In the genomic region with DNA sequence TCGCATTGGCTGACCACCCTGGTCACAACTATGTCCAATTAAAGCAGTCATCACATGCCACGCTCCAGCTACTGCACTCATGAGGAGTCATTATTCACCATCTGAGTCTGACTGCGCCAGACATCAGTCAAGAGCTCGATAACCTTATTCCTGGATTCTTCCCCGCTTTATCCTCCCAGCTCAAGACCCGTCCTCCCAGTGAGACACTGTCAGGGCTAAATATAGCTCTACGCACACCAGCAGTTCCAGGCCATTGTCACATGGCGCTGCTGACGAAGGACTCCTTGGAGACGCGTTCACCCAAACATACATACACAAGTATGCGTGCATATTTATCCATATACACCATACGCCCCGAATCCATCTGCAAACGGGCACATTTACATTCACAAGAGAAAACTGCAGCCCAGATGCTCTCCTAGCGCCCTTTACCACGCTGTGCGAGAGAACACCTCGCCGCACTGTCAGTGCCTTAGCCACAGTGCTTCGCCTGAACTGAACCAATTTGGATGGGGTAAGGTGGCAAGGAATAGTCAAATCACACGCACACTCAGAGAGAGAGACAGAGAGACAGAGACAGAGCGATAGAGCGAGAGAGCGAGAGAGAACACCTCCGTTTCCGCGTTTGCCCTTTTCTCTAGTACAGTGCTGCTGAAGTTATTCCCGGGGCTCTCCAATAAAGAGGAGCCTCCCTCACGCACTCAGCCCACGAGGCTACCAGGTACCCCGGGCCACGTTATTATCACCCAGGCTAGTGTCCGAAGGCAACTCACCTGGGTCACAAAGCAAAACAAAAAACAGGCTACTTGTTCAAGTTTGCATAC, we compare ENCODE assay signal across 9 mouse cellular contexts.
DNase-seq lines count a peak whose midpoint lies in the region; ATAC-seq and TF ChIP-seq lines count a peak whose summit lies in the region.
"Had no signal": no experiment of that assay in that cellular context is flagged by ENCODE, and none has a peak within 500 bp of the region (broad histone marks: within the 10 kb centered on the region; RNA-seq: fewer than 3 reads in every experiment).

No protein-coding gene starts in this region.

- TF ChIP-seq CTCF in ES-Bruce4 (IDR thresholded peaks at IDR 0.05; ENCODE audit: low read depth, low read length), result no peak
- TF ChIP-seq CTCF in midbrain, postnatal 0 days (IDR thresholded peaks at IDR 0.05), result no peak

- no peak for TF ChIP-seq EP300 in ES-Bruce4 (IDR thresholded peaks at IDR 0.05; ENCODE audit: insufficient read depth, low read depth, low read length)

- peak; percentile 14 to 25 for DNase-seq in cerebellum, postnatal 10 days
- no peak for DNase-seq in cerebellum, adult 9-10 months
- DNase-seq in forebrain, embryonic 11.5 days (ENCODE audit: low spot score), result no peak
- peak; percentile 8 for DNase-seq in heart, postnatal 25 days (ENCODE audit: low spot score)
- DNase-seq in limb, embryonic 14.5 days (ENCODE audit: low spot score), result no peak
- peak; percentile 46 for DNase-seq in midbrain, postnatal 0 days (ENCODE audit: low spot score)
- no peak for DNase-seq in T-cell, adult 2 months (ENCODE audit: low spot score)

- no peaks in the 10 kb centered on the region for H3K4me1 ChIP-seq in ES-Bruce4 (ENCODE audit: control insufficient read depth, insufficient read depth, low read length)
- peaks cover 10% of the 10 kb centered on the region for H3K4me1 ChIP-seq in forebrain, embryonic 11.5 days (replicated peaks; ENCODE audit: control insufficient read depth, insufficient read depth, low read length)
- peaks cover 17% of the 10 kb centered on the region; the same call in 1 of the 2 replicates for H3K4me1 ChIP-seq in limb, embryonic 14.5 days (ENCODE audit: control insufficient read depth, insufficient read depth, low read length)
- peaks cover 3% of the 10 kb centered on the region; the same call in 1 of the 2 replicates for H3K4me1 ChIP-seq in midbrain, postnatal 0 days (ENCODE audit: insufficient read depth, low read length)

- H3K4me3 ChIP-seq in ES-Bruce4 (ENCODE audit: low read depth, low read length), result peak overlapping the region; percentile 51
- H3K4me3 ChIP-seq in forebrain, embryonic 11.5 days (ENCODE audit: low read depth, low read length), result peak overlapping the region; percentile 65
- H3K4me3 ChIP-seq in limb, embryonic 14.5 days (replicated peaks; ENCODE audit: low read length), result peak overlapping the region; percentile 68
- peak overlapping the region; percentile 76 for H3K4me3 ChIP-seq in midbrain, postnatal 0 days (ENCODE audit: low read depth, low read length)

- no peaks in the 10 kb centered on the region for H3K27me3 ChIP-seq in ES-Bruce4 (ENCODE audit: control insufficient read depth, insufficient read depth, low read length, poor library complexity, severe bottlenecking)
- peaks cover 7% of the 10 kb centered on the region; the same call in 1 of the 2 replicates for H3K27me3 ChIP-seq in forebrain, embryonic 11.5 days (ENCODE audit: control insufficient read depth, insufficient read depth, low read length)
- no peaks in the 10 kb centered on the region for H3K27me3 ChIP-seq in limb, embryonic 14.5 days (ENCODE audit: control insufficient read depth, insufficient read depth, low read length)
- H3K27me3 ChIP-seq in midbrain, postnatal 0 days (ENCODE audit: insufficient read depth, low read length), result no peaks in the 10 kb centered on the region

- peak overlapping the region; percentile 82 for H3K4me2 ChIP-seq in forebrain, embryonic 11.5 days (ENCODE audit: low read depth, low read length, severe bottlenecking)
- H3K4me2 ChIP-seq in limb, embryonic 14.5 days (replicated peaks; ENCODE audit: low read depth, low read length, severe bottlenecking), result peak overlapping the region; percentile 90
- peak overlapping the region; percentile 82 for H3K4me2 ChIP-seq in midbrain, postnatal 0 days (ENCODE audit: low read depth, low read length, poor library complexity, severe bottlenecking)

- no peaks in the 10 kb centered on the region for H3K9me3 ChIP-seq in ES-Bruce4 (replicated peaks; ENCODE audit: control insufficient read depth, insufficient read depth, low read length, poor library complexity, severe bottlenecking)
- H3K9me3 ChIP-seq in forebrain, embryonic 11.5 days (ENCODE audit: control insufficient read depth, low read length), result no peaks in the 10 kb centered on the region
- no peaks in the 10 kb centered on the region for H3K9me3 ChIP-seq in limb, embryonic 14.5 days (ENCODE audit: control insufficient read depth, low read length)
- no peaks in the 10 kb centered on the region for H3K9me3 ChIP-seq in midbrain, postnatal 0 days (ENCODE audit: low read length)

- intact Hi-C loops in heart, postnatal 25 days (cut with DNase I), result loop anchor here (5.0 kb wide), 2 partner anchors 96 to 786 kb away; a partner anchor contains a TSS

- no peak for TF ChIP-seq POLR2A in ES-Bruce4 (IDR thresholded peaks at IDR 0.05; ENCODE audit: insufficient read depth, low read length)
- TF ChIP-seq POLR2A in limb, embryonic 14.5 days (IDR thresholded peaks at IDR 0.05; ENCODE audit: borderline replicate concordance, extremely low read depth, insufficient read depth, insufficient read length), result no peak

- peak overlapping the region; percentile 47 for H3K9ac ChIP-seq in ES-Bruce4 (ENCODE audit: low read depth, poor library complexity, severe bottlenecking)
- H3K9ac ChIP-seq in forebrain, embryonic 11.5 days (ENCODE audit: low read length), result peak overlapping the region; percentile 72
- peak overlapping the region; percentile 66 for H3K9ac ChIP-seq in limb, embryonic 14.5 days (ENCODE audit: low read depth, low read length, severe bottlenecking)
- peak overlapping the region; percentile 64; the same call in 1 of the 2 replicates for H3K9ac ChIP-seq in midbrain, postnatal 0 days (replicated peaks; ENCODE audit: low read length, poor library complexity, severe bottlenecking)

- H3K27ac ChIP-seq in ES-Bruce4 (ENCODE audit: insufficient read depth, low read length), result no peak overlapping the region
- no peak overlapping the region for H3K27ac ChIP-seq in forebrain, embryonic 11.5 days (ENCODE audit: low read depth, low read length)
- no peak overlapping the region for H3K27ac ChIP-seq in limb, embryonic 14.5 days (replicated peaks; ENCODE audit: low read depth, low read length)
- peak overlapping the region; percentile 51 for H3K27ac ChIP-seq in midbrain, postnatal 0 days (ENCODE audit: low read depth, low read length)

- no peak for ATAC-seq in forebrain, embryonic 11.5 days (replicated peaks; ENCODE audit: low FRiP score)
- no peak for ATAC-seq in limb, embryonic 14.5 days (ENCODE audit: low FRiP score, low read depth)
- no peak; the same call in 1 of the 2 replicates for ATAC-seq in midbrain, postnatal 0 days (ENCODE audit: low FRiP score)

- no peaks in the 10 kb centered on the region for H3K36me3 ChIP-seq in ES-Bruce4 (ENCODE audit: control insufficient read depth, insufficient read depth, low read length, poor library complexity, severe bottlenecking)
- no peaks in the 10 kb centered on the region for H3K36me3 ChIP-seq in forebrain, embryonic 11.5 days (ENCODE audit: control insufficient read depth, insufficient read depth, low read length)
- no peaks in the 10 kb centered on the region for H3K36me3 ChIP-seq in limb, embryonic 14.5 days (ENCODE audit: control insufficient read depth, insufficient read depth, low read length)
- H3K36me3 ChIP-seq in midbrain, postnatal 0 days (ENCODE audit: insufficient read depth, low read length), result no peaks in the 10 kb centered on the region
- H3K36me3 ChIP-seq: G1E had no signal

- 5% methylated on average over 34 of the region's 34 CpGs for WGBS in forebrain, embryonic 11.5 days
- WGBS in limb, embryonic 14.5 days, result 3% methylated on average over 34 of the region's 34 CpGs
- 2% methylated on average over 34 of the region's 34 CpGs for WGBS in midbrain, postnatal 0 days

Comparison
In these comparisons a context has a peak if more than half of its experiments do, and no peak if none do; other contexts are left out.
1. DNase-seq: peak in cerebellum, postnatal 10 days (2 of 2), heart, postnatal 25 days (single experiment) and midbrain, postnatal 0 days (single experiment); none in cerebellum, adult 9-10 months (single experiment), forebrain, embryonic 11.5 days (single experiment), limb, embryonic 14.5 days (single experiment) and T-cell, adult 2 months (single experiment).
2. Peak in every context shown above with its lines, with median percentiles within 50 percentile points of each other: H3K4me3 ChIP-seq, H3K9ac ChIP-seq and H3K4me2 ChIP-seq.